Mouse (Mus musculus) forebrain, postnatal 0 days (tissue): Measurements from ENCODE around the gene Trcg1. TPM values are rescaled to one million over a fixed set of nuclear protein-coding genes. Genes with fewer than 3 reads are reported as not detected.

Experiments
- ATAC-seq: fragments of 200-750 bp; cut with Nextera tagmentation; 2 replicates; pipeline ENCODE4 v1.8.0; 2017; ENCODE audit warnings: mild to moderate bottlenecking, moderate library complexity
- DNase-seq: peaks from one replicate; pipeline ENCODE4 v3.0.0-alpha.2; 2015
- H3K27ac ChIP-seq: fragments of 300-500 bp; sonication (generic); 2 replicates; pipeline ENCODE4 v1.5.1; 2014; ENCODE audit warnings: low read depth, mild to moderate bottlenecking, antibody characterized with exemption, low read length, moderate library complexity, mixed read lengths
- H3K27me3 ChIP-seq: fragments of 300-500 bp; sonication (generic); 2 replicates; pipeline ENCODE4 v1.6.1; 2014; ENCODE audit warnings: mild to moderate bottlenecking, low read length, mixed read lengths; ENCODE audit not compliant: insufficient read depth
- H3K36me3 ChIP-seq: fragments of 300-500 bp; sonication (generic); 2 replicates; pipeline ENCODE4 v1.6.1; 2014; ENCODE audit warnings: mild to moderate bottlenecking, moderate library complexity; ENCODE audit not compliant: insufficient read depth
- H3K4me1 ChIP-seq: fragments of 300-500 bp; sonication (generic); 2 replicates; pipeline ENCODE4 v1.6.1; 2014; ENCODE audit warnings: antibody characterized with exemption; ENCODE audit not compliant: insufficient read depth
- H3K4me2 ChIP-seq: fragments of 300-500 bp; sonication (generic); 2 replicates; pipeline ENCODE4 v1.6.1; 2014; ENCODE audit warnings: low read depth, mild to moderate bottlenecking, moderate library complexity
- H3K4me3 ChIP-seq: fragments of 300-500 bp; sonication (generic); 2 replicates; pipeline ENCODE4 v1.5.1; 2014; ENCODE audit warnings: low read depth, low read length, mixed read lengths
- H3K9ac ChIP-seq: fragments of 300-500 bp; sonication (generic); 2 replicates; pipeline ENCODE4 v1.6.1; 2014; ENCODE audit warnings: mild to moderate bottlenecking
- H3K9me3 ChIP-seq: fragments of 300-500 bp; sonication (generic); 2 replicates; pipeline ENCODE4 v1.6.1; 2016; ENCODE audit warnings: low read length
- CTCF ChIP-seq: sonication (generic); IDR thresholded peaks from 2 replicates; pipeline ENCODE4 v1.5.1; 2016; ENCODE audit warnings: antibody characterized with exemption, control low read depth, low read depth
- WGBS: fragments of 180-500 bp; shearing (Covaris S2); extraction: QIAGEN DNeasy Blood & Tissue Kit; methylation state at CpG from one replicate; pipeline ENCODE4 v1.1.7; 2014; 5-methylcytosine and 5-hydroxymethylcytosine counted together
- polyA plus RNA-seq: library from polyadenylated mRNA; unstranded; fragments of >200 nt; fragmentation: Nextera tagmentation; extraction: Ambion mirVana; gene quantifications from 2 replicates; pipeline ENCODE4 v1.2.1, GENCODE M21; 2015
- total RNA-seq: library from RNA; depleted of rRNA; stranded (reverse); fragments of >200 nt; gene quantifications from 2 replicates; pipeline ENCODE4 v1.2.3, GENCODE M21; 2014

Trcg1 gene
- total and polyA plus RNA-seq, 2 experiments from 2014 or later = not detected

DNA sequence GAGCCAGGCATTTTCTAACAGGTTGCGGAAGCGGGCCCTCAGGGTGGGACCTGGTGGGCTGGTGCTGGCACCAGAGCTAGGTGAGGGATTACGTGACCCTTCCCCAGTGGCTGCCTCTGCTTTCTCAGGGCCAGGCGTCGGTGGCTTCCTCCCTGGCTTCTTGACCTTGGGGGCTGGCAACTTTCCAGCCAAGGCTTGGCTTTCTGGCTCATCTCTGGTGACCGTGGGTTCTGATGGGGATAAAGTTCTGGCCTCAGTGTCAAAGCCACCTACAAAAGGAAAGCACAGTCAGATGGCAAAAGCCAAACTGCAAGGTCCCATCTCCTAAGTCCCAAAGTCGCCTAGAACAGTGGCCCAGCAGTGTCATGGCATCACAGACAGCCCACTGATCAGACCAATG, 17.7 kb downstream of the Trcg1 start:
- H3K4me2 ChIP-seq = no peak overlapping the region
- ATAC-seq = no peak
- H3K9me3 ChIP-seq = no peaks in the 10 kb centered on the region
- H3K27ac ChIP-seq = no peak overlapping the region
- no peak overlapping the region for H3K4me3 ChIP-seq
- H3K4me1 ChIP-seq = no peaks in the 10 kb centered on the region
- no peaks in the 10 kb centered on the region for H3K27me3 ChIP-seq
- H3K36me3 ChIP-seq = no peaks in the 10 kb centered on the region
- DNase-seq = no peak
- no peak for TF ChIP-seq CTCF
- no peak overlapping the region for H3K9ac ChIP-seq
- 87% methylated on average over 7 of the region's 7 CpGs for WGBS

DNA sequence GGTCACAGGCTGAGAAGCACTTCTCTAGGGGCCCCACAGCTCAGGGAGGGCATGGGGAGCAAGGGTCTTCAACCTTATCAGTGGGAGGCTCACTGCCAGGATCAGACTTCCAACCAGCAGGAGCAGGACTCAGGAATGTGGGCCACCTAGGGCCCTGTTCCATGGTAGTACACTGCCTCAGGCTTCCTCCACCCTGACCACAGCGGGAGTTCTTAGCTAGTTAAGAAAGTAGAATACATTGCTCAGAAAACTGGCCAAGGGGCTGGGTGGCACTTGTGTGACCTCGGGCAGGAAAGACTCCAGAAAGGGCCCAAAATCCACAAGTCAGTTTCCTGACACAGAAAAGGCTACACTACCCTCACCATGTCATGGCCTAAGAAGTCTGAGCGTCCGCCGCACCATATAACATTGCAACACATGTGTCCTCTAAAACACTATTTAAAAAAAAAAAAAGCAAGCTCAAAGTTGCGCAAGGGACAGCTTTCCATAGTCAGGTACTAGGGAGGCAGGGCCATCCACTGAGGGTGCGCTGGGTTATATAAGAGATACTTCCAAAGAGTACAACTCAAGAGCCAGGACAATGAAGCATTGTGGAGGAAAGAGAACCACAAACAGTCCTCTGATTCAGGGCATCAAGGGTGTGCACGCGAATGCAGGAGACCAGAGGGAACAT, 18.6 kb downstream of the Trcg1 start:
- Histone ChIP-seq H3K9me3 (no peaks in the 10 kb centered on the region), H3K36me3 (no peaks in the 10 kb centered on the region), H3K4me3 (no peak overlapping the region), H3K27ac (no peak overlapping the region), H3K4me1 (no peaks in the 10 kb centered on the region), H3K27me3 (no peaks in the 10 kb centered on the region), H3K4me2 (no peak overlapping the region), H3K9ac (no peak overlapping the region)
- TF ChIP-seq CTCF = no peak
- 87% methylated on average over 9 of the region's 9 CpGs for WGBS
- DNase-seq (no peak), ATAC-seq (no peak)

DNA sequence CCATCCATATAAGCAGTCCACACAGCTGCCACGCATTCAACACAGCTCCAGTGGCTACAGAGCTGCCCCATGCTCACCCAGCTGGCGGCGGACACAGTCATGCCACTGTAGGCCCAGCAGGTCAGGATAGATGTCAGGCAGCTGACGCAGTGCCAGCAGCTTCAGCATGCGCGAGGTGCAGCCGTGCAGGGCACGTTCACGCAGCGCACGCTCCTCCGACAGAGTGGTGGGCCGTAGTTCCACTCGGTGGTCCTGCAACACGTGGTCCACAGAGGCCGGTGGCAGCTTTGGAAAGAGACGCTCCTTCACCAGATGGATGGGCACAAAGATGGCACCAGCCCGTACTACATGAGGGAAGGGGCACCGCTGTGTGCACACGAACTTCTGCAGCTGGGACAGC, 20.0 kb downstream of the Trcg1 start:
- TF ChIP-seq CTCF = no peak
- no peaks in the 10 kb centered on the region for H3K9me3 ChIP-seq
- H3K36me3 ChIP-seq = no peaks in the 10 kb centered on the region
- no peak for DNase-seq
- WGBS = 94% methylated on average over 20 of the region's 20 CpGs
- H3K27ac ChIP-seq = no peak overlapping the region
- H3K4me3 ChIP-seq = no peak overlapping the region
- H3K27me3 ChIP-seq = no peaks in the 10 kb centered on the region
- peaks cover 3% of the 10 kb centered on the region; the same call in 1 of the 2 replicates for H3K4me1 ChIP-seq
- H3K9ac ChIP-seq = no peak overlapping the region
- no peak for ATAC-seq
- no peak overlapping the region for H3K4me2 ChIP-seq

GRCm38 (mm10) chr9:57256861-57257260, 20.5 kb downstream of the Trcg1 start:
- no peak overlapping the region for H3K27ac ChIP-seq
- H3K9me3 ChIP-seq = no peaks in the 10 kb centered on the region
- peaks cover 6% of the 10 kb centered on the region; the same call in 1 of the 2 replicates for H3K4me1 ChIP-seq
- no peaks in the 10 kb centered on the region for H3K27me3 ChIP-seq
- no peak overlapping the region for H3K4me3 ChIP-seq
- no peak for TF ChIP-seq CTCF
- 96% methylated on average over 11 of the region's 11 CpGs for WGBS
- no peaks in the 10 kb centered on the region for H3K36me3 ChIP-seq
- no peak overlapping the region for H3K4me2 ChIP-seq
- no peak overlapping the region for H3K9ac ChIP-seq
- ATAC-seq (no peak), DNase-seq (no peak)

DNA sequence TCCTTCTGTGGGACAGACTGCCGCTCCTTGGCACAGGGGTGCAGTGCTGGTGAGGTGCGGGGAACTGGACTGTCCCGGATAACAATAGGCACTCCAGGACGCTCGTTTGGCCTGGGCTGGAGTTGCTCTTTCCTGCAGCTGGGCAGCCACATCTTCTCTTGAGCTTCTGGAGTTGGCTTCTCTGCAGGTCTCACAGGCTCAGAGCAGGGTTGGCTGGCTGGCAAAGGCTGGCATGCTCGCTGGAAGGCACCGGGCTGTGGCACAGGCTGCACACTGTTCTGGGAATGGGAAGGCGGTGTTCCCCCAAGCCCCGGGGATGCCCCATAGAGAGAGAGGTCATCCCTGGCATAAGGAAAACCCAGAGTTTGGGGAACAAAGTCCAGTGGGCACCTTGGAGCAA, 21.3 kb downstream of the Trcg1 start:
- no peak overlapping the region for H3K9ac ChIP-seq
- no peak overlapping the region for H3K4me3 ChIP-seq
- H3K27me3 ChIP-seq = no peaks in the 10 kb centered on the region
- no peak for TF ChIP-seq CTCF
- H3K4me1 ChIP-seq = peaks cover 6% of the 10 kb centered on the region; the same call in 1 of the 2 replicates
- H3K27ac ChIP-seq = no peak overlapping the region
- H3K4me2 ChIP-seq = no peak overlapping the region
- WGBS = 85% methylated on average over 9 of the region's 9 CpGs
- ATAC-seq (no peak), DNase-seq (no peak)
- no peaks in the 10 kb centered on the region for H3K9me3 ChIP-seq
- no peaks in the 10 kb centered on the region for H3K36me3 ChIP-seq

DNA sequence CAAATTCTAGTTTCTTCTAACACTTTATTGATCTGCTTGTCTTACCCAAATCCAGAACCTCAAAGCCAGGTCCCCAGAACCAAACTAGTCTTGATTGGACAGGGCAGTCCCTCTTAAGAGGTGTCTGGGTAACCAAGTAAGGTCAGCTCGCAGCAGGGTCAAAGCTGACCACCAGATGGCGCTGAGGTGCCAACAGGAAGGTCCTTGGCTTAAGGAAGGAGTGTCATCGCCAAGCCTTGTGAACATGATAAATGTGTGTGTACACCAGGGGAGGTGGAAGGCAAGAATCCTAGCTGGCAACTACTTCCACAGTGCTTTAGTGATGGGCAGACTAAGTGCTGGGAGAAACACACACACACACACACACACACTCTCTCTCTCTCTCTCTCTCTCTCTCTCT, 23.4 kb downstream of the Trcg1 start:
- Histone ChIP-seq H3K27me3 (no peaks in the 10 kb centered on the region), H3K4me3 (no peak overlapping the region), H3K4me2 (no peak overlapping the region), H3K4me1 (peaks cover 6% of the 10 kb centered on the region; the same call in 1 of the 2 replicates), H3K36me3 (no peaks in the 10 kb centered on the region), H3K27ac (no peak overlapping the region), H3K9me3 (no peaks in the 10 kb centered on the region), H3K9ac (no peak overlapping the region)
- ATAC-seq (peak; percentile 44), DNase-seq (peak; percentile 88)
- peak; percentile 95 for TF ChIP-seq CTCF
- 4% methylated on average over 3 of the region's 3 CpGs for WGBS

- ATAC-seq (no peak), DNase-seq (no peak)
- Histone ChIP-seq H3K9ac (no peak overlapping the region), H3K27ac (no peak overlapping the region), H3K4me3 (peak overlapping the region; percentile 62), H3K4me1 (peaks cover 6% of the 10 kb centered on the region; the same call in 1 of the 2 replicates), H3K36me3 (no peaks in the 10 kb centered on the region), H3K9me3 (no peaks in the 10 kb centered on the region), H3K27me3 (no peaks in the 10 kb centered on the region), H3K4me2 (peak overlapping the region; percentile 98)
- no peak for TF ChIP-seq CTCF
- WGBS = 27% methylated on average over 12 of the region's 12 CpGs
Measured at GRCm38 (mm10) chr9:57260940-57261339, 24.6 kb downstream of the Trcg1 start.
